Mouse (Mus musculus) CH12.LX (cell line): ENCODE data around the gene Gm26992. TPM values are rescaled to one million over a fixed set of nuclear protein-coding genes. Genes with fewer than 3 reads are reported as not detected.

Experiments
- DNase-seq: peaks from one replicate; pipeline ENCODE4 v3.0.0-alpha.2; 2013; ENCODE audit errors: extremely low read depth
- H3K27ac ChIP-seq: 2 replicates; pipeline ENCODE4 v1.5.1; 2012; ENCODE audit warnings: low read depth, mild to moderate bottlenecking, control low read depth, moderate library complexity; ENCODE audit not compliant: insufficient read depth
- H3K27me3 ChIP-seq: replicated peaks from 2 replicates; pipeline ENCODE3; 2012; ENCODE audit warnings: inconsistent platforms
- H3K36me3 ChIP-seq, 2 experiments: replicated peaks in 1 of 2; 2 replicates each; pipeline versions ENCODE3 to v1.6.1; 2012; ENCODE audit warnings: inconsistent platforms in 1 of 2, low read length in 1 of 2, mild to moderate bottlenecking in 1 of 2, mixed read lengths in 1 of 2, moderate library complexity in 1 of 2; ENCODE audit not compliant: control insufficient read depth in 1 of 2, insufficient read depth in 1 of 2
- H3K4me1 ChIP-seq, 2 experiments: 2 replicates each; pipeline ENCODE4 v1.6.1; 2012; ENCODE audit warnings: inconsistent platforms in 1 of 2, moderate library complexity in 1 of 2; ENCODE audit not compliant: insufficient read depth in 2 of 2, control insufficient read depth in 1 of 2
- H3K4me2 ChIP-seq: 2 replicates; pipeline ENCODE4 v1.6.1; 2012; ENCODE audit warnings: low read depth, mild to moderate bottlenecking, control low read depth; ENCODE audit not compliant: poor library complexity, insufficient read depth, severe bottlenecking
- H3K4me3 ChIP-seq, 3 experiments: fragments of 150-350 bp in 1 of 3; sonication (generic) in 1 of 3; replicated peaks in 1 of 3; 2 replicates each; pipeline versions ENCODE3 to v1.5.1; 2011 to 2012; ENCODE audit warnings: low read depth in 2 of 3, low read length in 2 of 3, mild to moderate bottlenecking in 2 of 3, moderate library complexity in 2 of 3, control low read depth in 1 of 3, improper control_type of control experiment in 1 of 3, inconsistent platforms in 1 of 3, mixed read lengths in 1 of 3; ENCODE audit not compliant: poor library complexity in 1 of 3
- H3K79me2 ChIP-seq: replicated peaks from 2 replicates; pipeline ENCODE4 v1.6.1; 2012; ENCODE audit warnings: mild to moderate bottlenecking, moderate library complexity; ENCODE audit not compliant: control insufficient read depth, poor library complexity, insufficient read depth, severe bottlenecking; ENCODE audit errors: extremely low read depth
- H3K9ac ChIP-seq: 2 replicates; pipeline ENCODE4 v1.6.1; 2012; ENCODE audit warnings: low read depth, mild to moderate bottlenecking, control low read depth, moderate library complexity; ENCODE audit not compliant: insufficient read depth
- H3K9me3 ChIP-seq: replicated peaks from 2 replicates; pipeline ENCODE3; 2012; ENCODE audit warnings: low read length, inconsistent platforms, mixed read lengths
- CHD1 ChIP-seq: IDR thresholded peaks from 2 replicates; pipeline ENCODE4 v1.6.1; 2012; ENCODE audit warnings: low read depth, low read length, improper control_type of control experiment, inconsistent platforms
- CTCF ChIP-seq, 2 experiments: IDR thresholded peaks in 1 of 2; conservative IDR thresholded peaks in 1 of 2; 2 replicates each; pipeline ENCODE4 v1.5.1; 2011 to 2012; ENCODE audit warnings: low read depth in 2 of 2, low read length in 2 of 2, improper control_type of control experiment in 1 of 2, inconsistent platforms in 1 of 2, mild to moderate bottlenecking in 1 of 2, moderate library complexity in 1 of 2
- E2F4 ChIP-seq: IDR thresholded peaks from 2 replicates; pipeline ENCODE4 v1.6.1; 2011; ENCODE audit warnings: low read depth, low read length, improper control_type of control experiment; ENCODE audit not compliant: insufficient replicate concordance
- ETS1 ChIP-seq: conservative IDR thresholded peaks from 2 replicates; pipeline ENCODE4 v1.6.1; 2012; ENCODE audit warnings: low read depth, mild to moderate bottlenecking, inconsistent platforms, low read length, improper control_type of control experiment, moderate library complexity
- HCFC1 ChIP-seq: IDR thresholded peaks from 2 replicates; pipeline ENCODE4 v1.6.1; 2012; ENCODE audit warnings: low read depth, mild to moderate bottlenecking, inconsistent platforms, low read length, improper control_type of control experiment
- IRF4 ChIP-seq: IDR thresholded peaks from 2 replicates; pipeline ENCODE4 v1.6.1; 2014; ENCODE audit warnings: low read depth, mild to moderate bottlenecking, inconsistent platforms, low read length, improper control_type of control experiment
- JUN ChIP-seq: IDR thresholded peaks from 2 replicates; pipeline ENCODE4 v1.6.1; 2011; ENCODE audit warnings: low read depth, mild to moderate bottlenecking, low read length, improper control_type of control experiment, moderate library complexity; ENCODE audit not compliant: insufficient read depth
- JUND ChIP-seq: conservative IDR thresholded peaks from 2 replicates; pipeline ENCODE4 v1.6.1; 2011; ENCODE audit warnings: low read depth, low read length, improper control_type of control experiment
- KAT2A ChIP-seq: IDR thresholded peaks from 2 replicates; pipeline ENCODE4 v1.6.1; 2012; ENCODE audit warnings: low read length, improper control_type of control experiment, inconsistent platforms; ENCODE audit not compliant: insufficient replicate concordance
- MXI1 ChIP-seq: IDR thresholded peaks from 2 replicates; pipeline ENCODE4 v1.6.1; 2011; ENCODE audit warnings: mild to moderate bottlenecking, low read depth, low read length, improper control_type of control experiment
- POLR2A ChIP-seq: IDR thresholded peaks from 2 replicates; pipeline ENCODE4 v1.6.1; 2011; ENCODE audit warnings: low read depth, mild to moderate bottlenecking, improper control_type of control experiment, low read length
- POLR2AphosphoS2 ChIP-seq: IDR thresholded peaks from 2 replicates; pipeline ENCODE4 v1.6.1; 2011; ENCODE audit warnings: low read depth, low read length, improper control_type of control experiment
- RAD21 ChIP-seq: IDR thresholded peaks from 2 replicates; pipeline ENCODE4 v1.6.1; 2011; ENCODE audit warnings: low read depth, mild to moderate bottlenecking, low read length, improper control_type of control experiment, moderate library complexity
- RCOR1 ChIP-seq: conservative IDR thresholded peaks from 2 replicates; pipeline ENCODE4 v1.6.1; 2012; ENCODE audit warnings: low read depth, mild to moderate bottlenecking, inconsistent platforms, low read length, improper control_type of control experiment
- SMC3 ChIP-seq: IDR thresholded peaks from 2 replicates; pipeline ENCODE4 v1.6.1; 2011; ENCODE audit warnings: low read depth, low read length, improper control_type of control experiment
- TCF12 ChIP-seq: IDR thresholded peaks from 2 replicates; pipeline ENCODE4 v1.6.1; 2014; ENCODE audit warnings: low read depth, mild to moderate bottlenecking, inconsistent platforms, low read length, improper control_type of control experiment
- UBTF ChIP-seq: IDR thresholded peaks from 2 replicates; pipeline ENCODE4 v1.6.1; 2012; ENCODE audit warnings: low read depth, mild to moderate bottlenecking, inconsistent platforms, low read length, improper control_type of control experiment, moderate library complexity
- USF2 ChIP-seq: conservative IDR thresholded peaks from 2 replicates; pipeline ENCODE4 v1.6.1; 2011; ENCODE audit warnings: low read depth, low read length, improper control_type of control experiment
- ZKSCAN1 ChIP-seq: IDR thresholded peaks from 2 replicates; pipeline ENCODE4 v1.6.1; 2012; ENCODE audit warnings: low read depth, inconsistent platforms, low read length, improper control_type of control experiment, borderline replicate concordance
- ZMIZ1 ChIP-seq: IDR thresholded peaks from 2 replicates; pipeline ENCODE4 v1.6.1; 2012; ENCODE audit warnings: low read depth, mild to moderate bottlenecking, inconsistent platforms, low read length, improper control_type of control experiment
- ZNF384 ChIP-seq: IDR thresholded peaks from 2 replicates; pipeline ENCODE4 v1.6.1; 2012; ENCODE audit warnings: low read depth, low read length, improper control_type of control experiment, inconsistent platforms
- dilution Hi-C: fragments of 300-500 bp; cut with MboI; formaldehyde crosslinking; loops from 2 replicates; pipeline ENCODE4 v1.14.3; 2020; ENCODE audit warnings: low sequenced_read_pairs; ENCODE audit not compliant: extremely low pct_unique_long_range_greater_than_20kb, extremely low pct_ligation_motif_present
- in situ Hi-C: fragments of 300-500 bp; cut with MboI; formaldehyde crosslinking; loops from 3 replicates; pipeline ENCODE4 v1.14.3; 2019; ENCODE audit warnings: low sequenced_read_pairs, low pct_ligation_motif_present, low pct_unique_long_range_greater_than_20kb, mixed read lengths
- polyA plus RNA-seq: library from polyadenylated mRNA; unstranded; fragments of >175 nt; gene quantifications from 2 replicates; pipeline ENCODE4 v1.2.1, GENCODE M21; 2012; ENCODE audit warnings: low read depth; ENCODE audit not compliant: insufficient read length
- total RNA-seq, 2 experiments: library from RNA; depleted of rRNA; stranded (reverse); fragments of 300-350 nt in 1 of 2; fragments of >200 nt in 1 of 2; gene quantifications; 2 replicates each; pipeline ENCODE4 v1.2.3; 2012 to 2014

Gene Gm26992
- total and polyA plus RNA-seq, 3 experiments = not detected

DNA sequence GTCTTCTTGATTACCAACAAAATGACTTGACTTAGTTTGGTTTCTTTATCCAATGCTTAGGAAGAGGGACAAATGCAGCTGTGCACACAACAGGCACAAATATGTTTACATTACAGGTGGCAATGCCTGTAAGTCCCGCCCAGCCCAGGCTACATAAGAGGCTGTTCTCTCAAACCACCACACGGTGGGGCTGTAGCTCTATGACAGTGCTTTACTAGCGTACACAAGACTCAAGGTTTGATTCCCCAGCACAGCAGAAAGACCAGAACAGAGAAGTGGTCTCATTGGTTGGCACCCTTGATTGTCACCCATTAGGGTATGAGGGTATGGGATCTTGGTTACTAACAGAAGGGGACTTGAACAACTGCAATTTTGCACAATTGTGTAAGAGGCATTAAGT lies 55.7 kb downstream of the Gm26992 start:
- peak; percentile 73 for DNase-seq
- H3K9me3 ChIP-seq = no peaks in the 10 kb centered on the region
- H3K4me3 ChIP-seq = no peak overlapping the region
- no peaks in the 10 kb centered on the region for H3K36me3 ChIP-seq
- H3K4me1 ChIP-seq = no peaks in the 10 kb centered on the region
- H3K4me2 ChIP-seq = no peak overlapping the region
- TF ChIP-seq POLR2AphosphoS2 (no peak), MXI1 (no peak), RAD21 (peak; percentile 91), HCFC1 (no peak), POLR2A (no peak), ZKSCAN1 (no peak), ZMIZ1 (no peak), JUN (no peak), IRF4 (no peak), TCF12 (no peak), CTCF (conservative IDR thresholded peaks at IDR 0.05 in 1 of 2, IDR thresholded peaks at IDR 0.05 in 1 of 2; ENCODE audit: low read depth in 2 of 2, low read length in 2 of 2) (peak; percentile 40 to 83; a peak in 3 of 4 replicates), SMC3 (peak; percentile 74), ETS1 (no peak)
- no peak overlapping the region for H3K9ac ChIP-seq
- no peaks in the 10 kb centered on the region for H3K79me2 ChIP-seq
- in situ Hi-C loops (loop anchor here (10.0 to 25.0 kb wide), 2 partner anchors 197 to 510 kb away; partner anchors contain the start of gene Rlim), dilution Hi-C loops (no loop called here)
- H3K27ac ChIP-seq = no peak overlapping the region
- no peaks in the 10 kb centered on the region for H3K27me3 ChIP-seq

DNA sequence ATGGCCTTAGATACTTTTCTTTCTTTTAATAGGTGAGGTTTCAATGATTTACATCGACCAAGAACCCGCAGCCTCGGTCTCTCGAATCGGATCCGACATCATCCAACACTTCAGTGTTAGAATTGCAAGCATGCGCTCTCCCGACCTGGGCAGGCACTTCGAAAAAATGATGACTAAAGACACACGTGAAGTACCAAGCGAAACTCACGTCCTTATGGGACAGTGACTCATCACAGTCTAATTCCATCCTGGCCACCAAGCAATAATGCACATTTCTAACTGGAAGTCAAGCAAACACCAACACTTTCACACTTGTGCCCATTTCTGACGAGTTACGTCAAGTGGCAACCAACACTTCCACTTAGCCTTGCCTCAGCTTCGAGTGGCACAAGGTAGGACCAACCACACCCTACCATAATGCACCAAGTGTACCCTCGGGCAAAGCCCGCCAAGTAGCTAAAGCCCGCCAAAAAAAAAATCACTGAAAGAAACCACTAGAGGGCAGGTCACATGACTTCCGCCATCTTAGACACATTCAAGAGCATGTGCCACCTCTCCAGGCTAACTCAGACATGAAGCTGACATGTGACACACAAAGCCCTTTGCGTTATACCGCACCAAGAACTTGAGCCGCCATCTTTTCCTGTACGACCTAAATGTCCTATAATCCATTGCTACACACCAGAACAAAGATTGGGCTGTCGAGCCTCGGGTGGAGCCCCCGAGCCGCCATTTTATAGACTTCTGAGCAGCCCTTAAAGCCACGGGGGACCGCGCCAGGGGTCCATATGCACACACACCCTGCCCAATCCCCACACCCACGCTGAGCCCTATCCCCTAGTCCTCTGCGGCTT lies 59.7 kb downstream of the Gm26992 start:
- Histone ChIP-seq H3K36me3 (no peaks in the 10 kb centered on the region), H3K9ac (no peak overlapping the region), H3K4me3 (no peak overlapping the region), H3K27me3 (no peaks in the 10 kb centered on the region), H3K9me3 (no peaks in the 10 kb centered on the region), H3K27ac (no peak overlapping the region)
- in situ Hi-C loops = loop anchor here (25.0 kb wide), 1 partner anchor 506 kb away; the partner anchor contains the start of gene Rlim
- dilution Hi-C loops = no loop called here
- no peak for TF ChIP-seq JUN
- TF ChIP-seq USF2 = no peak
- no peak for TF ChIP-seq POLR2A
- TF ChIP-seq E2F4 = no peak
- no peak for TF ChIP-seq ETS1
- no peak for TF ChIP-seq RCOR1
- no peak for TF ChIP-seq UBTF
- TF ChIP-seq CHD1 = no peak
- TF ChIP-seq JUND = no peak
- no peak for TF ChIP-seq KAT2A
- no peak for TF ChIP-seq POLR2AphosphoS2
- TF ChIP-seq ZNF384 = no peak
- TF ChIP-seq ZMIZ1 = no peak
- TF ChIP-seq HCFC1 = no peak
- TF ChIP-seq, all 38 proteins: peak for 0
- no peak overlapping the region for H3K4me2 ChIP-seq
- H3K4me1 ChIP-seq = no peaks in the 10 kb centered on the region
- H3K79me2 ChIP-seq = no peaks in the 10 kb centered on the region
- DNase-seq = no peak
